Mouse (Mus musculus): ENCODE measurements around the gene Lingo2. TPM values are rescaled to one million over a fixed set of nuclear protein-coding genes. Genes with fewer than 3 reads are reported as not detected.

The Lingo2 gene
- polyA plus RNA-seq, 1 experiment from 2014 or later = 1.1 TPM

DNA sequence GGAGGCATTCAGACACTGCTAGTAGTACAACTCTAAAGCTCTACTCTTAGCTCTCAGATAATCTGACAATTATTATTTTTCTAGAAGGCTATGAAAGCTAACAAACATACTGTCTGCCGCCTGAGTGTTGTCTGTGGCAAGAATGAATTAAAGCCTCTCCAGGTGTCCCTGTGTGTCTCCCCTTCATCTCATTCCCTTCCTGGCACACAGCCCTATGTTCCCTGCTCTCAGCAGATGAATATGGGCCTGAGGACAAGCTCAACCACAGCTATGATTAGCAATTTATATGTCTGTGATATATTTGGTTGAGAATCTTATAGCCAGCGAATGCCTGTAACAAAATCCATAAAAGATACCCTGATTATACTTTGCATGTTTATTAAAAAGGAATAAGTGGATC lies 220.9 kb downstream of the Lingo2 start:
- no peak overlapping the region for H3K27ac ChIP-seq (replicated peaks)
- no peak for DNase-seq (ENCODE audit: low spot score)
- 84% methylated on average over 2 of the region's 2 CpGs for WGBS

DNA sequence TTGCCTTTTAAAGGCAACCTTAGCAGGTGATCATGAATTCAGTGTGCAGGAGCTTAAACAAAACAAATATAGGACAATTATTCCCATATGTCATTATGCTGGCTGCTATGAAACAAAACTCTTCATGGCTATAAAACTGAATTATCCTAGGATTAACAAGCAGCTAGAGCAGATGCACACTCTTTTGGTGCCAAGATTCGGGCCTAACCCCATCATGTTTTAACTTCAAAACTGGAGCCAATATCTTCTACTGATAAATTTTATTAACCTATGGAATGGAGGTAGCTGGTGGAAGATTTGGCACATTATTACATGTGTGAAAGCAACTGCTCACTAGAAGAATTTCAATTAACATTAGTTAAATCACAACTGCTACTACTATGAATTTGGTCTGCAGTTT lies 235.1 kb downstream of the Lingo2 start:
- no peaks in the 10 kb centered on the region for H3K27me3 ChIP-seq (ENCODE audit: low read depth, poor library complexity, severe bottlenecking)
- no peaks in the 10 kb centered on the region for H3K4me1 ChIP-seq
- no peaks in the 10 kb centered on the region for H3K9me3 ChIP-seq (replicated peaks)
- no peak overlapping the region for H3K4me3 ChIP-seq
- H3K27ac ChIP-seq (replicated peaks) = no peak overlapping the region
- 86% methylated on average over 1 of the region's 1 CpGs for WGBS
- H3K36me3 ChIP-seq = no peaks in the 10 kb centered on the region
- DNase-seq (ENCODE audit: low spot score) = no peak

More for the DNA sequence above, 220.9 kb downstream of the Lingo2 start:
- no peaks in the 10 kb centered on the region for H3K4me1 ChIP-seq
- no peak overlapping the region for H3K4me3 ChIP-seq
- H3K27me3 ChIP-seq (ENCODE audit: low read depth, poor library complexity, severe bottlenecking) = no peaks in the 10 kb centered on the region
- H3K9me3 ChIP-seq (replicated peaks) = no peaks in the 10 kb centered on the region
- no peaks in the 10 kb centered on the region for H3K36me3 ChIP-seq

DNA sequence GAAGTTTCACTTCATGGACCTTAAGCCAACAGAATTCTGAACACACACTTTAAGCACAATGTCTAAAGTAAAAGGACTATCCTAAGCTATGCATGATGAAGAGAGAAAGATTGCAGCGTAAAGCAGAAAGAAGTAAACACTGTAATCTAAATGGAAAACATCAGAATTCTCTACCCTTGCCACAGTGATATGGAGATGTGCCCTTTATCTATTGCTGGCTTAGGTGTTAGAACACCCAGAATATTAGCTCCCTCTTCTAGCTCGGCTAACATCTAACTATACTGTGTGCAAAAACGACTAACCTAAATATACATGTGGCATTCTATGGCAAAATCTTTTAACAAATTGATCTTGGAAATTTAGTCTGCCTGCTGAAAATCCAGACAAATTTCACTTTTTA lies 252.7 kb downstream of the Lingo2 start:
- DNase-seq (ENCODE audit: low spot score) = no peak
- no peak overlapping the region for H3K4me3 ChIP-seq
- no peaks in the 10 kb centered on the region for H3K36me3 ChIP-seq
- H3K27ac ChIP-seq (replicated peaks) = no peak overlapping the region
- no peaks in the 10 kb centered on the region for H3K4me1 ChIP-seq
- no peaks in the 10 kb centered on the region for H3K9me3 ChIP-seq (replicated peaks)
- 91% methylated on average over 3 of the region's 3 CpGs for WGBS
- no peaks in the 10 kb centered on the region for H3K27me3 ChIP-seq (ENCODE audit: low read depth, poor library complexity, severe bottlenecking)

DNA sequence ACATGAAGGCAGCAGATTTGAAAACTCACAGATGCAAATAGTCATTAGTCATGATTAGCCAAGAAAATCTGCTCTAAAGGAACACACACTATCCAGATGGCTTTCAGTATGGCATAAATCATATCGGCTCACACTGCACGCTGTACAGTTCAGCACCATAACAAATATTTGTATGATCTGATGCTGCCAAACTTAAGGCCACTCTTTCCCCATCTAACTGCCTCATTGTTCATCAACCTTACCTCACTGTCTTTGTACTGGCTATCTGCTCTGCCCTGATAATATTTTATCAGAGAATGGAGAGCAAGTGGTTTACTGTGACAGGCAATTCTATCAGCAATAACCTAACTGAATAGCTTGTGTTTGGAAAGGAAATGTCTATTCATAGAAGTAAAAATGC lies 254.7 kb downstream of the Lingo2 start:
- no peaks in the 10 kb centered on the region for H3K4me1 ChIP-seq
- no peak overlapping the region for H3K27ac ChIP-seq (replicated peaks)
- 91% methylated on average over 2 of the region's 2 CpGs for WGBS
- H3K27me3 ChIP-seq (ENCODE audit: low read depth, poor library complexity, severe bottlenecking) = no peaks in the 10 kb centered on the region
- DNase-seq (ENCODE audit: low spot score) = no peak
- H3K9me3 ChIP-seq (replicated peaks) = no peaks in the 10 kb centered on the region
- H3K36me3 ChIP-seq = no peaks in the 10 kb centered on the region
- no peak overlapping the region for H3K4me3 ChIP-seq

DNA sequence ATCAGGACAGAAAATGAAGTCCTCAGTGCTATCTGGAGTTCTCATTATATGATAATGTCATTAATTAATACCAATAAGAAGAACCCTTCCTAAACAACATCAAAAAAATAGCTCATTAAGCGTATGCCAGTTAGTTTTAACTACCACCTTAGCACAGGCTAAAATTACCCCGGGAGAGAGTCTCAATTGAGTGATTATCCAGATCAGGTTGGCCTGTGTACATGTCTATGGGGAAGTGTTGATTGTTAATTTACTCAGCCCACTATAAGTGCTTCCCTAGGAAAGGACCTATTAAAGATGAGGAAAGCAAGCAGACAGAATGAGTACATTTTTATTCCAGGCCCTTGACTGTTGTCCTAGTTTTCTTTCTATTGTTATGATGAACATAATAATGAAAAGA lies 291.6 kb downstream of the Lingo2 start:
- Histone ChIP-seq H3K4me1 (no peaks in the 10 kb centered on the region), H3K27me3 (ENCODE audit: low read depth, poor library complexity, severe bottlenecking) (no peaks in the 10 kb centered on the region), H3K9me3 (replicated peaks) (no peaks in the 10 kb centered on the region), H3K4me3 (no peak overlapping the region), H3K27ac (replicated peaks) (no peak overlapping the region), H3K36me3 (no peaks in the 10 kb centered on the region)
- WGBS = 85% methylated on average over 2 of the region's 2 CpGs
- no peak for DNase-seq (ENCODE audit: low spot score)

DNA sequence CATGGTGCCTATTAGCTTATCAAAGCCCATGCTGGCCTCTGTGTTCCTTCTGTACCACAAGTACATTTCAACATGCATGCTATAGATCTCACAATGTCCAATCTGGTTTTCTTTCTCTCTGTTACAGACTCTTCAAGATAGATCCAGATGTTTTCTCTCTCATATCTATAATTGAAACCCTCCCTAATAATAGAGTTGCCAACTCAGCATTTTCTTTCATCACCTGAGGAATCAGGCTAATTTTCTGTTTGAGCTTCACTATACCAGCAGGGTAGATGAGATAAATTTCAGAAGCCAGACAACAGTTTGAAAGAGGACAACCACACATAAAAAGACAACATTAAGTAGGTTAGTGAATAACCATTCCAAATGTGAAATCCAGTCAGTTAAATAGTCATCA lies 303.8 kb downstream of the Lingo2 start:
- Histone ChIP-seq H3K36me3 (no peaks in the 10 kb centered on the region), H3K9me3 (replicated peaks) (no peaks in the 10 kb centered on the region), H3K4me3 (no peak overlapping the region), H3K27me3 (ENCODE audit: low read depth, poor library complexity, severe bottlenecking) (no peaks in the 10 kb centered on the region), H3K4me1 (no peaks in the 10 kb centered on the region), H3K27ac (replicated peaks) (no peak overlapping the region)
- no peak for DNase-seq (ENCODE audit: low spot score)

DNA sequence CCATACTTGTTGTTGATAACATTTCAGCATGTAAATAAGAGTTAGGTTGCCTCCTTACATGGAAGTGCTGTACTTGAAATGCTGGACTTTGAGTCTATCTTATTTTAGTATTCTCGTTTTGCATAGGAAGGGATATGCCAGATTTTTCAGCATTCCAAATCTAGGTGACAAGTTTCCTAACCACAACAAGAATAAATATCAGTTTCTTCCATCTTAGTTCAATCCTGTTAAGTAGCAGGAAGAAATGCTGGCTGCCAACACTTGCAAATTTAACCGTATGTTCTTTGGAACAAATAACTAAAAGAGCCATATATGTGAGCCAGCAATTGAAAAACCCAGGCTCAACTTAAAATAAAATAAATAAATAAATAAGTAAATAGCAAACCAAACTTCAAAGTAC lies 315.9 kb downstream of the Lingo2 start:
- Histone ChIP-seq H3K9me3 (replicated peaks) (no peaks in the 10 kb centered on the region), H3K4me3 (no peak overlapping the region), H3K27me3 (ENCODE audit: low read depth, poor library complexity, severe bottlenecking) (no peaks in the 10 kb centered on the region), H3K27ac (replicated peaks) (no peak overlapping the region), H3K36me3 (no peaks in the 10 kb centered on the region), H3K4me1 (no peaks in the 10 kb centered on the region)
- DNase-seq (ENCODE audit: low spot score) = no peak
- WGBS = 87% methylated on average over 2 of the region's 2 CpGs

DNA sequence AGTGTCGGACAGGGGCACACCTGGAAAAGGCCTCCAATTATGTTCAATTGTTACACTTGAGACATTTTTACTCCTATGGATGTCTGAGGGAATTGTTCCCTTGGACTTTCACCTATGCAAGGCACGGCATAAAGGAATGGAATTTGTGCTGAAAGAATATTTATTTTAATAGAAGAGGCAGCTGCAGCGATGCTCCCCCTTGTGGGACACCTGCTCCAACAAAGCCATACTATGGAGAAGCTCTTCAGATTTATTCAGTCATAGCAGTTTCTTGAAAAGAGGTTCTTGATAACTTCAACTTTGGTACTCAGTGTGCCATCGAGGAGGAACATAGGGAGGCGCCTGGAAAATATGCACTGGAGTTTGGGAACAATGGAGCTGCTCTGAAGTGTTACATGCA lies 374.7 kb downstream of the Lingo2 start:
- Histone ChIP-seq H3K36me3 (no peaks in the 10 kb centered on the region), H3K4me3 (no peak overlapping the region), H3K27me3 (ENCODE audit: low read depth, poor library complexity, severe bottlenecking) (no peaks in the 10 kb centered on the region), H3K4me1 (no peaks in the 10 kb centered on the region), H3K9me3 (replicated peaks) (no peaks in the 10 kb centered on the region), H3K27ac (replicated peaks) (no peak overlapping the region)
- 88% methylated on average over 5 of the region's 5 CpGs for WGBS
- no peak for DNase-seq (ENCODE audit: low spot score)

DNA sequence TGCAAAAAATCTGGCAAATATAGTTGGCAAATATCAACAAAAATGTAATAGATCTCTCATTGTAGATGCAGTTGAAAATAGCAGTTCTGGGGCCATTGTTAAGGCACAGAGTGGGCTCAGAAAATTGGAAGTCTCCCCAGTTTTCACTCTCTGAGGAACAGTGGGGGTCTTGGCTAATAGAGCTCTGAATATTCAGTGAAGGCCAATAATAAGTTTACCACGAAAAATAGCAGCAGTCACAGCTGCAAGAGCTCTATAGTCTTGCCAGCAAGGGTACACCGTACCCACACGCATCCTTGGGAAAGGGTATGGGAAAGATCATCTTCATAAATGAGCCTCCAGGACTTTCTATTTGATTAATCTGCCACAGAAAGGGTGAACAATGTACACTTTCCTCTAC lies 375.3 kb downstream of the Lingo2 start:
- Histone ChIP-seq H3K4me3 (no peak overlapping the region), H3K9me3 (replicated peaks) (no peaks in the 10 kb centered on the region), H3K27ac (replicated peaks) (no peak overlapping the region), H3K4me1 (no peaks in the 10 kb centered on the region), H3K36me3 (no peaks in the 10 kb centered on the region), H3K27me3 (ENCODE audit: low read depth, poor library complexity, severe bottlenecking) (no peaks in the 10 kb centered on the region)
- WGBS = 90% methylated on average over 3 of the region's 3 CpGs
- no peak for DNase-seq (ENCODE audit: low spot score)

DNA sequence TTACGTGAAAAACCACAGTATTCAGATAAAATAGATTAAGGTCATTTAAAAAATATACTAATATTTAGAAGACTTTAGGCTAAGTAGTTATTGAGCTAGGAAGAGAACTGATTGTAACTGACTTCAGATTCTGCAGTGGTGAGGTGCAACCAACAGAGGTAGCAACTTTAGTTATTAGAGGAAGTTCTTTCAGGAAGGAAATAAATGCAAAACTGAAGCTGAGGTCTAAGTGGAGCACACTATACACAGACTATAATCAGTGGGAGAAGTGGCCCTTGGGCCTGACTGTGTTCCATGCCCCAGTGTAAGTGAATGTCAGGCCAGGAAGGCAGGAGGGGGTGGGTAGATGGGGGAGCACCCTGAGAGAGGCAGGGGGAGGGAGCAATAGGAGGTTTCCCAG lies 385.0 kb downstream of the Lingo2 start:
- DNase-seq (ENCODE audit: low spot score) = no peak
- H3K4me1 ChIP-seq = no peaks in the 10 kb centered on the region
- no peak overlapping the region for H3K4me3 ChIP-seq
- H3K27ac ChIP-seq (replicated peaks) = no peak overlapping the region
- no peaks in the 10 kb centered on the region for H3K36me3 ChIP-seq
- no peaks in the 10 kb centered on the region for H3K27me3 ChIP-seq (ENCODE audit: low read depth, poor library complexity, severe bottlenecking)
- 80% methylated on average over 1 of the region's 1 CpGs for WGBS
- no peaks in the 10 kb centered on the region for H3K9me3 ChIP-seq (replicated peaks)

DNA sequence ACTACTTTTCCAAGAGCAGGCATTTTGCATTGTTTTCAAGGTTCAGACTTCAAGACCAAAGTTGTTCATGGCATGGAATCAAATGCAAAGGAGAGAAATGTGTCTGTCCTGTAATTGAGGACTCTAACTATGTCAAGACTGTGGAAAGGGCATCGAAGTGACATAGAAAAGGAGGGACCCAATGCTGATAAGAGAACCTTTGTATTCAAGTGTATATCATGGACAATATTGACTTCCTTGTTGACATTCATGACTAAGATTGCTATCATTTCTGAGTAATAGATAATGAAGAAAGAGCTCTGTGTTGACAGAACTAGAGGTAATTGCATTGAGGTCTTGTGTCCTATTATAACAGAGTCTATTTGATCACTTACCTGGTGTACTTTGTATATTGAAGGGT lies 390.6 kb downstream of the Lingo2 start:
- Histone ChIP-seq H3K27ac (replicated peaks) (no peak overlapping the region), H3K27me3 (ENCODE audit: low read depth, poor library complexity, severe bottlenecking) (no peaks in the 10 kb centered on the region), H3K4me1 (no peaks in the 10 kb centered on the region), H3K4me3 (no peak overlapping the region), H3K9me3 (replicated peaks) (no peaks in the 10 kb centered on the region), H3K36me3 (no peaks in the 10 kb centered on the region)
- WGBS = 92% methylated on average over 1 of the region's 1 CpGs
- DNase-seq (ENCODE audit: low spot score) = no peak

DNA sequence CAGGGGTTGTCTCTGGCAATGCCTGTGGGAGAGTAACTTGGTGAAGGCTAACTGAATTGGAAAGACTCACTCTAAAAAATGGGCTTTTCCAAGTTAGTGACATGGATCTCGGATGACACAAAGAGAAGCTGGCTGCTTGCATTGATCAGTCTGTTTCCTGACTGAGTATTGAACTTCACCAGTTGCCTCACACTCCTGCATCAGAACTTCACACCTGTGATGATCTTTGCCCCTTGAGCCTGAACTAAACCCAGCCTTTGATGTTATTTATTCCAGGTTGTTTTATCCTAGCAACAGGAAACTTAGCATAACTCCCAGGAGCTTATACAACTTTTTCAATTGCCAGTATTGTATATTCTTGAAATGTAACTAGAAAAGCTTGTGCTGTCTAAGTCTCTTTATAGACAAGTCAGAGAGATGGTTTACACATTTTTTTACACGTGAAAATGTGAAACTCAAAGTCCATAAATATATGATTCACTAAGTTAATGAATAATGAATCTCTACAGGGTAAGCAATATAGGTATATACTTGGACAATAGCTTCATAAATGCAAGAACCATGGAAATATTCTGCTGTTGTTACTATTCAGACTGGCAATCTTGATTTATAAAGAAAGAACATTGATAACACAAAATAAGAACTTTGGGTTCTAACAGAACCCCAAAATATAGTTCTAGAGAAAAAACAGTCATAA lies 410.7 kb downstream of the Lingo2 start:
- Histone ChIP-seq H3K9me3 (replicated peaks) (no peaks in the 10 kb centered on the region), H3K4me1 (no peaks in the 10 kb centered on the region), H3K27ac (replicated peaks) (no peak overlapping the region), H3K36me3 (no peaks in the 10 kb centered on the region), H3K27me3 (ENCODE audit: low read depth, poor library complexity, severe bottlenecking) (no peaks in the 10 kb centered on the region), H3K4me3 (no peak overlapping the region)
- WGBS = 69% methylated on average over 2 of the region's 2 CpGs
- no peak for DNase-seq (ENCODE audit: low spot score)

DNA sequence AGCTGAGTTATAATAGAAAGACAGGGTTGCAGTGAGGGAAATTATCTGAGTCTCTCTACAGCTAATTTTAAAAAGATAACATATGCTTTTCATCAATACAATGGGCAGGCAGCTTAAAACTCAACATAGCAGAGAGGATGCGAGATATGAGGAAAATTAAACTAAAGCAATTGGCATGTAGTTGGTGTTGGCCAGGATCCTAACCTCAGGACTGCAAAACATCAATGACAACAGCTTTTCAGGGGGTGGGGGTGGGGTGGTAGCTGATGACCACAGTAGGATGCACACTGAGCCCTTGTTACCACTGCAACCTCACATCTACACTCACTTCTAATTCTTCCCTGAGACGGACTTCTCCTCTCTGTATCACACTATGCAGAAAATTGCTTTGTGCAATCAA lies 417.7 kb downstream of the Lingo2 start:
- Histone ChIP-seq H3K4me3 (no peak overlapping the region), H3K9me3 (replicated peaks) (no peaks in the 10 kb centered on the region), H3K36me3 (no peaks in the 10 kb centered on the region), H3K4me1 (no peaks in the 10 kb centered on the region), H3K27ac (replicated peaks) (no peak overlapping the region), H3K27me3 (ENCODE audit: low read depth, poor library complexity, severe bottlenecking) (no peaks in the 10 kb centered on the region)
- WGBS = 83% methylated on average over 2 of the region's 2 CpGs
- no peak for DNase-seq (ENCODE audit: low spot score)

DNA sequence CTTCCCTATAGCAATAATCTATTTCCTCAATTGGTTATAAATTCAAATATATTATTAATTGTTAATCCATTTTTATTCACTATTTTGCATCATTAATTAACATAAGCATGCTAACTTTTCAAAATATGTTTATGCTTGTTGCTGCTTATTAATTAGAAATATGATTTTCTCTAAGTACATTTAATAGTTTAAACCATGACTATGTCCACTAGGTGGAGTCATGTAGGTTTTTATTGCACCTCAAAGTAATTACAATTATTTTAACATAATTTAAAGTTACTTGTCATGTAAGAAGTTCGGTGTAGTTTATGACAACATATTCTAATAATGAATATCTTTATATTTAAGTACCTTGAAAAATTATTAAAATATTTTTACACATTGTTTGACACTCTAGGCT lies 461.3 kb downstream of the Lingo2 start:
- 82% methylated on average over 1 of the region's 1 CpGs for WGBS
- Histone ChIP-seq H3K4me3 (no peak overlapping the region), H3K27me3 (ENCODE audit: low read depth, poor library complexity, severe bottlenecking) (no peaks in the 10 kb centered on the region), H3K27ac (replicated peaks) (no peak overlapping the region), H3K9me3 (replicated peaks) (no peaks in the 10 kb centered on the region), H3K4me1 (no peaks in the 10 kb centered on the region), H3K36me3 (no peaks in the 10 kb centered on the region)
- DNase-seq (ENCODE audit: low spot score) = no peak
